Mouse (Mus musculus) c-Kit-negative CD71-positive TER-119-positive erythroid progenitor cells, embryonic 14.5 days (primary cell): ENCODE results near the gene Wrnip1.

Experiments used
- DNase-seq: peaks from one replicate; pipeline ENCODE4 v3.0.0-alpha.2; 2013; ENCODE audit warnings: low read depth, low spot score

The Wrnip1 gene

GRCm38 (mm10) chr13:32807624-32808023 is 5.8 kb downstream of the Wrnip1 start:
- no peak for DNase-seq

- no peak for DNase-seq
These were observed 17.4 kb downstream of the Wrnip1 start for GRCm38 (mm10) chr13:32819241-32819640.

- DNase-seq = no peak
These were observed 18.1 kb downstream of the Wrnip1 start for GRCm38 (mm10) chr13:32819926-32820325.

- no peak for DNase-seq
These were observed 19.8 kb downstream of the Wrnip1 start for GRCm38 (mm10) chr13:32821671-32822070.

- no peak for DNase-seq
These were observed 21.3 kb downstream of the Wrnip1 start for GRCm38 (mm10) chr13:32823126-32823525.

DNA sequence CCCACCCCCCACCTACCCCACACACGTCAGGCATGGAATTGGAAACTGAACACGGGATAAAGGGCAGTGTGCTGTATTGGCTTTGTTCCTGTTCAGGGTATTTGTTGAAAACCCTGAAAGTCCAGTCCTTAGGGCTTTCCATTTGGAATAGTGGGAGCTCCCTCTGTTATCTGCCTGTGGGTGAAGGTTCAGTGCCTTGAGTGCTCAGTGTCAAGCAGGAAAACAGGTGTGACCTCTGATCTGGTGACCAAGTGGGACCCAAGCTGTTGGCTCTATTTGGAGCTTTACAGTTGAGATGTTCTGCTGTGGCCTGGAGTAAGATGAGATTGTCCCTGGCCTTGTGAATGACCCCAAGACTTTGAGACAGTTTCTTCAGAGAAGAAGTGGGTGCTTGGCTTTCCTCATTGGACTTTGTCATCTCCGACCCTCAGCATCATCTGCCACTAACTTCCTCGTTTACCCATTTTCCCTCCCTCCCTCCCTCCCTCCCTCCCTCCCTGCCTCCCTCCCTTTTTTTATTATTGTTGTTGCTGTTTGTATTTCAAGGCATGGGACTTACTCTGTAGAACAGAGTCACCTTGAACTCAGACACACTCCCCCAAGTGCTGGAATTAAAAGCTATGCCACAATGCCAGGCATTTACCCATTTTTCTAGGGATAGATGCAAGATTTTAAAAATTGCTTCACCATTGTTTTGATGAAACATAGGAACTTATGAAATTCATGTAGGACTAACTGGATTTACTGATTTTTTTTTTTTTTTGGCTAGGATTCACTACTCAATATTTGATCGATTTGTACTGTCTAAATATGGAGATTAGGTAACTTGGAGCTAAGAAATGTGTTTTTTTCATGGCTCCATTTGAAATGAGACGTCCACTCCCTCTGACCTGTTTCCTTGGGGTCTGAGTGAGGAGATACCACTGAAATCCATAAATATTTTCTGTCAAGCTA is 22.8 kb downstream of the Wrnip1 start:
- no peak for DNase-seq

GRCm38 (mm10) chr13:32825546-32825945 is 23.7 kb downstream of the Wrnip1 start:
- no peak for DNase-seq

GRCm38 (mm10) chr13:32827111-32827822 is 25.4 kb downstream of the Wrnip1 start:
- DNase-seq = no peak

- DNase-seq = peak; percentile 42
These were observed 26.1 kb downstream of the Wrnip1 start for GRCm38 (mm10) chr13:32827951-32828350.

DNA sequence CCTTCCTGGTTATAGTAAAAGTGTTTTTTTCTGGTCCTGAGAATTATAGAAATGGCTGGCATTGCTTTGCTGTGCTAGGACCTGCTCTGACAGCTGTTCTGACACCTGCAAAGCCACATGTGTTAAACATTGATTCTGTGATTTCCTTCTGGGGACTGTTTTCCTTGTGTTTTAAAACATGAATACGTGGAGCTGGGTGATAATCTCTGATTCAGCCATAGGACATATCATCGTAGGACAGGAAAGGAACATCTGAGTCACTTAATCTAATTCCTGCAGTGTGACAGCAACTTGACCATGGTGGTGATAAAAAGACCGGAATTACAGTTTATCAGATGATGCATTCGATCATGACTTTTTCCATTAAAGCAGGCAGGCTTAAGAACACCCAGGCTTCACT is 27.0 kb downstream of the Wrnip1 start:
- DNase-seq = no peak

DNA sequence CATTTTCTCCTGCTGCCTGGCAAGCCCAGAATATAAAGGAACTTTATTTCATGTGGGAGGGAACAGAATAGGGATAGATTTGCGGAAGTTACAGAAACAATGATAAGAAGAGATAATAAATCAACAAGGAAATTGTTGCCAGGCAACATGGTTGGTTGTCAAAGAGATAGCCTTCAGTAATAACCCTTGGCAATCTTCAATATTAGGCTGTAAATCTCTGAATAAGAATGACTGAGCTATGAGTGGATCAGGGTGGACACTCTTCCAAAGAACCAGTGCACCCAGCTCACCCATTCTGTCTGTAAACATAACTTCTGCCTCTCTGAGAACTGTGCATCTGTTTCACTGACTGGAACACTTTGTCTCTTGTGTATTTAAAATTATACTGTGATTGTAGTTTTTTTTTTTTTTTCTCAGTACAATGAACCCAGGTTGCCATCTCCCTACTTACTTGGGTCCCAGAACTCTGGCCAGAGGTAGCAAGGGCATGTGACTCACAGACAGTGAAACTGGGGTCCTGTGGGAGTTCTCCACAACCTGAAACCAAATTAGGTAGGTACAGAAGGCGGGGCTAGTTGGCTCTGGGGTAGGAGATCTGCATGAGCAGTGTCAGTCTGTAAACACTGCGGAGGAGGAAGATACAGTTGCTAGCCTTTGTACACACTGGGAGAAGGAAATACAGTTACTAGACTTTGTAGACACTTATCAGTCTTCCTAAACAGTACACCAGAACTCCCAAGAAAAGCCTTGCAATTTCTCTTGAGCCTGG is 29.9 kb downstream of the Wrnip1 start:
- no peak for DNase-seq

DNA sequence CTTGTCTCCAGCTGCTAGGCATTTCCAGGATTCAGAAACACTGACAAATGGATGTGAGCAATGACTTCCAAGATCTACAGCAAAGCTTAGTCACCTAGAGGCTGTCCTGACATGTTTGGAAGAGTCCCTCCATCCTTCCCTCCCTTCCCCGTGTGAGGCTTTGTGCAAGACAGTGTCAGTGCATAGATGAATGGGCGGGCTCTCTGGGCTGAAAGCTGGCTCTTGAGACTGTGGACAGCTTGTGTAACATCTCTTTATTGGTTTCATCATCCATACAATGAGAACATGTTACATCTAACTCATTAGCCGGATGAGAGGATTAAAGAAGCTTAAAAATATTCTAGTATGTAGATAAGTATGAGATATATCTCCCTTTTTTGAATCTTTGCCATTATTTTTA is 30.9 kb downstream of the Wrnip1 start:
- DNase-seq = no peak

DNA sequence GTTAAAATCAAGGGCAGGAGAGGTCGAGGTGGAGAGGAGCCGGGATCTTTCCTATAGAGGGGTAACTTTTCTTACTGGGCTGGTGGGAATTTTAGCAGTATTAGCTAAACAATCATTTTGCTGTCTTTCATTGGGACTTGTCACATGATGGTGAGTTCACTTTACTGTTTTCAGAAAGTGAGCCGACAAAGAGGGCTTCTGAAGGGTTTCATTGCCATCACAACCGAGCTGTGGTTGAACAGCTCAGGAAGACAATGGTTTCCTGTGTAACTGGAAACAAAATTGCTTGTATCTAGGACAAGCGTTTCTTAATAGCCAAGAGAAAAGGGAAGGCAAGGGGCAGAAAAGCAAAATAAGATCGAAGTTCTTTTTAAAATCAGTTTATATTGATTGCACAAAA is 31.4 kb downstream of the Wrnip1 start:
- DNase-seq = no peak

DNA sequence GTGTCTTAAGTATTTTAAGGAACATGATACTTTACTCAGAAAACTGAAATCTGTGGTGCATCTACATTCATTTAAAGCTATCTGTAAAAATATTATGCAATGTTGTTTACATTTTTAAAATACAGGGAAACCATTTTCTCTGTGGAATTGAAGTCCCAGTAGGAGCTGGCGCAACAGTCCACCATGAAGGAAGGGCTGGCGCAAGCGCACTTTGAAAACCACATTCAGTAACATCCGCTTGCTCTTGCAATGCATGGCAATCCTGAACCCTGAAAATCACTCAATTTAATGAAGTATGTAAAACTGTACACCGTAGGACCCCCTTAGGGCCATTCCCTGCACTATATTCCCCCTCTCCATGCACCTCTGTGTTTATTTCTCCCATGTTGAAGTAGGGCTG is 32.7 kb downstream of the Wrnip1 start:
- no peak for DNase-seq

DNA sequence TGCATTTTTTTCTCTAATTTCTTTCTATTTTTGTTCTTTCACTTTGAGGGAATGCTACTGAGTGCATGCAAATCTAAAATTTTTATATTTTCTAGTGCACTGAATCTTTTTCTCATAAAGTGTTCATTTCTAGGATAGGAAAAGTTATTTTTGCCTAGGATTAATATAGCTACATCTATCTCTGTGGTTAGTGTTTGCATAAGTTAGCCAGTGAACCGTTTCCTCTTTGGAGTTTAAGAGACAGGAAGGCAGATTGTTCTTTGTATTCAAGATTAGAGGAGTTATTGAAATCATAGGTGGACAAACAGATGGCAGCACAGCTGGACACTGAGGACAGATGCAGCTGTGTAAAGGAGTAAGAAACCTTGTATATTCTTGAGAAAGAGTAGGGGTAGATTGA is 37.5 kb downstream of the Wrnip1 start:
- no peak for DNase-seq

DNA sequence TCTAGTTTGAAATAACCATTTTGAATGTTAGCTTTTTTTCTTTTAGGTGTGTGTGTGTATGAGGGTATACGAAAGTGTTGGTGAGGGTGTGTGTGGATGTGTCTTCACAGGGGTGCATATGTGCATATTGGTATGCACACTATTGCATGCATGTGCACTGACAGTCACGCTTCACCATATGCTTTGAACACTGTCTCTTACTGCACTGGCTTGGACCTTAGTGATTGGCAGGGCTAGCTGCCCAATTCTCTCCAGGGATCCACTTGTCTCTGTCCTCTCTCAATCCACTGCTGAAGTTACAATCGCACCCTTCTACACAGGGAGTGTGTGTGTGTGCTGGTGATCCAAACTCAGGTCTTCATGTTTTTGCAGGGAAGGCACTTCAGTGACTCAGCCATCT is 39.5 kb downstream of the Wrnip1 start:
- no peak for DNase-seq

- DNase-seq = no peak
These were observed 44.4 kb downstream of the Wrnip1 start for GRCm38 (mm10) chr13:32846221-32846620.

DNA sequence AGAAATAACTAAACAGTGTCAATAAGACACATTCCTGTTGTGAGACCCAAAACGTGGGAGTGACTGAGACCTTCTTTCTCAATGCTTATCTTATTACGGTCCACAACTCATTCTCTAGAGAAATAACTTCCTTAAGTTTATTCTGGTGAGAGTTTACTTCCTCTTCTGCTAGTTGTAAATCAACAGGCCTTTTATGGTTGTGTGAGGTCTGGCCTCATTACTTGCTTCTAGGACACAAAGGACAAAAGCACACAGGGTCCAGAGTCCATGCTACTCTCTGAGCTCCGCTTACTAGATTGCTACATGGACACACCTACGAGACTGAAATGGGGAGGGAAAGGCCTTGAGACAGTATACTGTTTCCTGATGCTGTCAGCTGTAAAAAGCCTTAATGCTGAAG is 47.3 kb downstream of the Wrnip1 start:
- DNase-seq = no peak

DNA sequence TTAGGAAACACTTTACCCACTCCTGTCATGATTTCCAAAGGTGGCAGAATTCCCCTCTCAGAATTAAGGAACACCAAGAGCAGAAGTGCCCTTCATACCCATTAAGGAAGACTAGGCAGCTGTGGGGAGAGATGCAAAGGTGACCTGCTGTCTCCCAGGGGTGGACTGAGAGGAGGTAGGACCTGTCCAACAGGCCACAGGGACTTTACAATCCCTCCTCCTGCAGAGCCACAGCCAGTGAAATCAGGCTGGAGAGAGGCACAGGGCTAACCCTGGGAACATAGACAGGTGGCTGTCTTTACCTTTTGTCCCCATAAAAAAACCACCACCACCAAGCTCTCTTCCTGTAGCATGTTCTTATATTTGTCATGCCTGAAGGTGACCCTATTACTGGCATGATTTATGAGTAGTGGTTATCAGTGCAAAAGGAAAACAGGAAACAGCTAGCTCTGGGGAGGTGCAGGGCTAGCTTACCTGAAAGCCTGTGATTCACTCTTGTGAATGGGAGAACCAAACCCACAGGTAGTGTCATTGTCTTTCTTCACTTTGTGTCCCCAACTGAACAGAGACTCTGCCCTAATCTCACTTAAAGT is 47.8 kb downstream of the Wrnip1 start:
- DNase-seq = no peak

DNA sequence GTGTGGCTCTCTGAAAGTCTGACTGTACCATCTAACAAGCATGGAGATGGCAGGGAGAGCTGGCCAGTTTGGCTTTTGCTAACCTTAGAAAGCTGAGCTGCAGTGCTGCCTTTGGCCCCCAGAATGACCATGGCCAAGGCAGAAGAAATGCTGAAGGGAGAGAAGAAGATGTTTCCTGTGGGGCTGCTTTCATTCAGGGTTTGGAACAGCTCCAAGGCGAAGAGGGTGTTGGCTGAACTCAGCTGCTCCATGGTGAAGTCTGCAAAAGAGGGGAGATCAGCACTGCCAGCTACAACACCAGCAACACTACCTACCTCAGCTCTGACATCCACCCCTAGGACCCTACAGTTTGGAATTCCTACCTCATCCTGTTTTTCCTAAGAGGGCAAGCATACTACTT is 48.3 kb downstream of the Wrnip1 start:
- DNase-seq = no peak

GRCm38 (mm10) chr13:32850668-32851404 is 49.0 kb downstream of the Wrnip1 start, which contains the start of gene Serpinb1a:
Serpinb1a (minus strand) TSS chr13:32851185.
- DNase-seq = no peak
